Mouse (Mus musculus): Measurements from ENCODE around the gene Mrps35. TPM values are rescaled to one million over a fixed set of nuclear protein-coding genes. Genes with fewer than 3 reads are reported as not detected.

The Mrps35 gene
- polyA plus RNA-seq, 1 experiment from 2014 or later, result 94.8 TPM

GRCm38 (mm10) chr6:147011555-147011954, 31.0 kb upstream of the Mrps35 start:
- Histone ChIP-seq H3K9ac (no peak overlapping the region), H3K4me3 (no peak overlapping the region), H3K9me3 (no peaks in the 10 kb centered on the region), H3K27me3 (no peaks in the 10 kb centered on the region), H3K4me1 (peaks cover 6% of the 10 kb centered on the region; the same call in 1 of the 2 replicates), H3K4me2 (replicated peaks) (no peak overlapping the region), H3K27ac (no peak overlapping the region), H3K36me3 (peaks cover 20% of the 10 kb centered on the region)
- WGBS, result 64% methylated on average over 6 of the region's 6 CpGs
- ATAC-seq (ENCODE audit: insufficient number of reproducible peaks, insufficient read depth, low FRiP score, low TSS enrichment), result no peak

DNA sequence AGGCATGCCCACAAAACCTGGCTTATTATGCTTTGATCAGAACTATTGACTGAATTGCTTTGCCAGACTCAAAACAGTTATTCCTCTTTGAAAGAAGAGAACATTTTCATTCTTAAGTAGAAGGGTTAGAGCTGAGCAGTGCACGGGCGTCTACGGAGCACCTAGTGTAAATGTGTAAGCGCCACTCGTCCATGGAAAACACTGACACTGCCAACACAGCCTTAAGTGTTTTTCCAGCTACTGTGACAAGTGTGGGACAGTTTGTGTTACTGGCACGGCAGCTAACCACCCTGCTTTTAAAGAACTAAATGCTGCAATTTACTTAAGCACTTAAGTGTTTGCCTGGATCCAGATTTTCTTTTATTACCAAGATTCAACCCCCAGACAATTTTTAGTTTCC, 30.6 kb upstream of the Mrps35 start:
- H3K9me3 ChIP-seq, result no peaks in the 10 kb centered on the region
- no peaks in the 10 kb centered on the region for H3K27me3 ChIP-seq
- no peak overlapping the region for H3K4me2 ChIP-seq (replicated peaks)
- H3K4me1 ChIP-seq, result peaks cover 6% of the 10 kb centered on the region; the same call in 1 of the 2 replicates
- no peak overlapping the region for H3K4me3 ChIP-seq
- no peak overlapping the region for H3K27ac ChIP-seq
- 69% methylated on average over 6 of the region's 6 CpGs for WGBS
- peaks cover 20% of the 10 kb centered on the region for H3K36me3 ChIP-seq
- no peak for ATAC-seq (ENCODE audit: insufficient number of reproducible peaks, insufficient read depth, low FRiP score, low TSS enrichment)
- no peak overlapping the region for H3K9ac ChIP-seq

- Histone ChIP-seq H3K4me1 (peaks cover 6% of the 10 kb centered on the region; the same call in 1 of the 2 replicates), H3K4me3 (no peak overlapping the region), H3K4me2 (replicated peaks) (no peak overlapping the region), H3K36me3 (peaks cover 15% of the 10 kb centered on the region; the same call in 1 of the 2 replicates), H3K9me3 (no peaks in the 10 kb centered on the region), H3K27ac (no peak overlapping the region), H3K27me3 (no peaks in the 10 kb centered on the region), H3K9ac (no peak overlapping the region)
- 81% methylated on average over 1 of the region's 1 CpGs for WGBS
- ATAC-seq (ENCODE audit: insufficient number of reproducible peaks, insufficient read depth, low FRiP score, low TSS enrichment), result no peak
These were observed 29.0 kb upstream of the Mrps35 start for GRCm38 (mm10) chr6:147013546-147013945.

GRCm38 (mm10) chr6:147017906-147018305, 24.7 kb upstream of the Mrps35 start:
- 93% methylated on average over 4 of the region's 4 CpGs for WGBS
- ATAC-seq (ENCODE audit: insufficient number of reproducible peaks, insufficient read depth, low FRiP score, low TSS enrichment), result no peak
- no peaks in the 10 kb centered on the region for H3K27me3 ChIP-seq
- H3K9me3 ChIP-seq, result no peaks in the 10 kb centered on the region
- no peak overlapping the region for H3K9ac ChIP-seq
- H3K36me3 ChIP-seq, result peaks cover 26% of the 10 kb centered on the region
- no peak overlapping the region for H3K4me2 ChIP-seq (replicated peaks)
- H3K27ac ChIP-seq, result no peak overlapping the region
- H3K4me3 ChIP-seq, result no peak overlapping the region
- no peaks in the 10 kb centered on the region for H3K4me1 ChIP-seq

DNA sequence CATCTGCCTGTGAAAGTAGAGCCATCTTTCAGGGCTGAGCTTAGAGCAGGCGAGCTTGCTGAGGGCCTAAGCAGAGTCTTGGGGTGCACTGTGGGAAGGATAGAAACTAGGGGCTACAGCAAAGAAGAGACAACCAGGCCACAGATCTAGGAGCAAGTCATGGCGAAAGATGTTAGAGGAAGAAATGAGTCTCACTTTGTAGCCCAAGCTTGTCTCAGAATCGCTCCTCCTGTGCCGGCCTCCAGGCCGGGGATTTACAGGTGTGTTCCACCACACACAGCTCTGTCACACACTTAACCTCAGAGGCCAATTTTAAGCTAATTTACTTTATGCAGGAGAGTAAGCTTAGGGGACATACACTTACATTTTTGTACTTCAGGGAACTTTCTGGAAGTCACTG, 24.2 kb upstream of the Mrps35 start:
- Histone ChIP-seq H3K4me3 (no peak overlapping the region), H3K4me1 (no peaks in the 10 kb centered on the region), H3K27me3 (no peaks in the 10 kb centered on the region), H3K27ac (no peak overlapping the region), H3K9me3 (no peaks in the 10 kb centered on the region), H3K4me2 (replicated peaks) (no peak overlapping the region), H3K9ac (no peak overlapping the region), H3K36me3 (peaks cover 30% of the 10 kb centered on the region)
- ATAC-seq (ENCODE audit: insufficient number of reproducible peaks, insufficient read depth, low FRiP score, low TSS enrichment), result no peak
- WGBS, result 93% methylated on average over 5 of the region's 5 CpGs

- H3K36me3 ChIP-seq, result peaks cover 37% of the 10 kb centered on the region
- H3K4me3 ChIP-seq, result no peak overlapping the region
- no peaks in the 10 kb centered on the region for H3K9me3 ChIP-seq
- 96% methylated on average over 5 of the region's 5 CpGs for WGBS
- H3K4me2 ChIP-seq (replicated peaks), result no peak overlapping the region
- ATAC-seq (ENCODE audit: insufficient number of reproducible peaks, insufficient read depth, low FRiP score, low TSS enrichment), result no peak
- H3K9ac ChIP-seq, result no peak overlapping the region
- no peak overlapping the region for H3K27ac ChIP-seq
- H3K27me3 ChIP-seq, result no peaks in the 10 kb centered on the region
- no peaks in the 10 kb centered on the region for H3K4me1 ChIP-seq
These were observed 21.4 kb upstream of the Mrps35 start for GRCm38 (mm10) chr6:147021181-147021580.

GRCm38 (mm10) chr6:147022375-147023132, 20.0 kb upstream of the Mrps35 start:
- Histone ChIP-seq H3K9ac (no peak overlapping the region), H3K4me2 (replicated peaks) (no peak overlapping the region), H3K4me3 (no peak overlapping the region), H3K36me3 (peaks cover 39% of the 10 kb centered on the region), H3K27ac (no peak overlapping the region), H3K27me3 (no peaks in the 10 kb centered on the region), H3K9me3 (no peaks in the 10 kb centered on the region), H3K4me1 (no peaks in the 10 kb centered on the region)
- 87% methylated on average over 16 of the region's 16 CpGs for WGBS
- ATAC-seq (ENCODE audit: insufficient number of reproducible peaks, insufficient read depth, low FRiP score, low TSS enrichment), result no peak

GRCm38 (mm10) chr6:147023133-147023395, 19.5 kb upstream of the Mrps35 start:
- H3K4me2 ChIP-seq (replicated peaks), result no peak overlapping the region
- H3K36me3 ChIP-seq, result peaks cover 39% of the 10 kb centered on the region
- 96% methylated on average over 2 of the region's 2 CpGs for WGBS
- H3K4me3 ChIP-seq, result no peak overlapping the region
- H3K27ac ChIP-seq, result no peak overlapping the region
- H3K4me1 ChIP-seq, result no peaks in the 10 kb centered on the region
- no peaks in the 10 kb centered on the region for H3K27me3 ChIP-seq
- no peaks in the 10 kb centered on the region for H3K9me3 ChIP-seq
- H3K9ac ChIP-seq, result no peak overlapping the region
- ATAC-seq (ENCODE audit: insufficient number of reproducible peaks, insufficient read depth, low FRiP score, low TSS enrichment), result no peak

DNA sequence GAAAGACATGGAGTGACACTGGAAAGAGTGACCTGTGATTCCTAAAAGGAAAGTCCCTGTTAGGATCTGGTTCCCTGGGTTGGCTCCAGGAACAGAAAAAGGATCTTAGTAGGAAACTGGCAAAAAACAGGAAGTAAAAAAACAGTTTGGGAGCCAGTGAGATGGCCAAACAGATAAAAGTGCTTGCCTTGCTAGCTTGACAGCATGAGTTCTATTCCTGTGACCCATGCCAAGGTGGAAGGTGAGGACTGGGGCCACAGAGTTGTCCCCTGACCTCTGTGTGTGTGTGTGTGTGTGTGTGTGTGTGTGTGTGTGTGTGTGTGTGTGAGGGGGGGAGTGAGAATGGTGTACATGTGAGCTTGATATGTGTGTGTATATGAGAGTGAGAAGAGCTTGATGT, 19.0 kb upstream of the Mrps35 start:
- no peak overlapping the region for H3K4me3 ChIP-seq
- no peak overlapping the region for H3K9ac ChIP-seq
- H3K4me2 ChIP-seq (replicated peaks), result no peak overlapping the region
- peaks cover 39% of the 10 kb centered on the region for H3K36me3 ChIP-seq
- H3K27ac ChIP-seq, result no peak overlapping the region
- H3K4me1 ChIP-seq, result no peaks in the 10 kb centered on the region
- H3K27me3 ChIP-seq, result no peaks in the 10 kb centered on the region
- no peaks in the 10 kb centered on the region for H3K9me3 ChIP-seq
- no peak for ATAC-seq (ENCODE audit: insufficient number of reproducible peaks, insufficient read depth, low FRiP score, low TSS enrichment)

DNA sequence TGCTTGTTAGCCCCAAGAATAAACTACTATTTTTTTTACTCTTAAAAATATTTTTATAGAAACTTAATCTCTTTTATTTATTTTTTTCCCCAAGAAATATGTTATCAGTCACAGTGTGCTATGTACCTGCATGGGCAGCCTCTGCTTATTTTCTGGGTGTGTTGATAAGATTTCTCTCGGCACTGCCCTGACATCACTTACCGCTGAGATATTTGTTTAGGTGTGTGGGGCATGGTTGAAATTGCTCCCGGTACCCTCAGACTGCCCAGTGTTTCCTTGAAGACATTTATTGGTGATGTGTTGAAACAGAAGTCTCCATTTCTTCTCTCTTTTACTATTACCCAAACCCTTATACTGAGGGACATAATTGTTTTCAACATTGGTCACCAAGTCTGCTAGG, 17.8 kb upstream of the Mrps35 start:
- WGBS, result 80% methylated on average over 3 of the region's 3 CpGs
- H3K9ac ChIP-seq, result no peak overlapping the region
- H3K27me3 ChIP-seq, result no peaks in the 10 kb centered on the region
- H3K4me3 ChIP-seq, result no peak overlapping the region
- no peak for ATAC-seq (ENCODE audit: insufficient number of reproducible peaks, insufficient read depth, low FRiP score, low TSS enrichment)
- no peaks in the 10 kb centered on the region for H3K9me3 ChIP-seq
- no peak overlapping the region for H3K27ac ChIP-seq
- H3K36me3 ChIP-seq, result peaks cover 43% of the 10 kb centered on the region
- H3K4me1 ChIP-seq, result no peaks in the 10 kb centered on the region
- no peak overlapping the region for H3K4me2 ChIP-seq (replicated peaks)

- Histone ChIP-seq H3K4me2 (replicated peaks) (no peak overlapping the region), H3K36me3 (peaks cover 45% of the 10 kb centered on the region), H3K4me1 (no peaks in the 10 kb centered on the region), H3K9ac (no peak overlapping the region), H3K27ac (no peak overlapping the region), H3K9me3 (no peaks in the 10 kb centered on the region), H3K27me3 (no peaks in the 10 kb centered on the region), H3K4me3 (no peak overlapping the region)
- no peak for ATAC-seq (ENCODE audit: insufficient number of reproducible peaks, insufficient read depth, low FRiP score, low TSS enrichment)
- 83% methylated on average over 2 of the region's 2 CpGs for WGBS
These were observed 14.2 kb upstream of the Mrps35 start for GRCm38 (mm10) chr6:147028396-147028795.

DNA sequence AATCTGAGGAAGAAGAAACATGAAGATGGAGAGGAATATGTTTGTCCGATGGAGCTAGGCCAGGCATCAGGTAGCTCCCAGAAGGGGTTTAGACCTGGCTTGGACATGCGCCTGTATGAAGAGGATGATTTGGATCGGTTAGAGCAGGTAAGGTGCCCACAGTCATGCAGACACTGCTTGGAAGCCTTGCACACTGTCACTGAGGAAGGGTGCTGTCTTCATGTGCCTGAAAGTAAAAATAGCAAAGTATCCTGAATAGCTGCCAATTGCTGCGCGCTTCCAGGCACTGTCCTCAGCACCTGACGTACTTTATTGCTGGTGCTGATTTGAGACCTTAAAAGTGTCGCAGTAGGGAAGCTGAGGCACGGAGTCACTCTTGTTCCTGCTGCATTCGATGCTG, 13.0 kb upstream of the Mrps35 start:
- peaks cover 42% of the 10 kb centered on the region for H3K36me3 ChIP-seq

More for the DNA sequence above, 13.0 kb upstream of the Mrps35 start:
- Histone ChIP-seq H3K27ac (no peak overlapping the region), H3K9ac (no peak overlapping the region), H3K27me3 (no peaks in the 10 kb centered on the region), H3K4me1 (no peaks in the 10 kb centered on the region), H3K9me3 (no peaks in the 10 kb centered on the region), H3K4me2 (replicated peaks) (no peak overlapping the region), H3K4me3 (no peak overlapping the region)
- 95% methylated on average over 9 of the region's 9 CpGs for WGBS
- no peak for ATAC-seq (ENCODE audit: insufficient number of reproducible peaks, insufficient read depth, low FRiP score, low TSS enrichment)
